Mouse (Mus musculus): ENCODE results near the gene Gm8229.
"Not testable (repeated sequence)": the region's sequence is repeated elsewhere in the genome, so short reads cannot be mapped to it uniquely, and the experiment has no call there.

- not testable (repeated sequence) for TF ChIP-seq CTCF, EP300 (IDR thresholded peaks at IDR 0.05; ENCODE audit: low read depth)
These were observed 45.4 kb downstream of the Gm8229 start, which contains the start of gene Gm3371 for GRCm38 (mm10) chr14:44410588-44410987.
